Mouse (Mus musculus) hindbrain, embryonic 13.5 days (tissue): ENCODE data around the gene Mc1r. TPM values are rescaled to one million over a fixed set of nuclear protein-coding genes. Genes with fewer than 3 reads are reported as not detected.
"Not testable (repeated sequence)": the region's sequence is repeated elsewhere in the genome, so short reads cannot be mapped to it uniquely, and the experiment has no call there.

Source experiments
- ATAC-seq: fragments of 200-750 bp; cut with Nextera tagmentation; 2 replicates; pipeline ENCODE4 v1.8.0; 2017; ENCODE audit warnings: moderate TSS enrichment; ENCODE audit not compliant: low FRiP score
- H3K27ac ChIP-seq: fragments of 300-500 bp; sonication (generic); 2 replicates; pipeline ENCODE4 v1.5.1; 2015; ENCODE audit warnings: inconsistent platforms, mild to moderate bottlenecking, moderate library complexity
- H3K27me3 ChIP-seq: fragments of 300-500 bp; sonication (generic); 2 replicates; pipeline ENCODE4 v1.6.1; 2015; ENCODE audit warnings: mild to moderate bottlenecking, inconsistent platforms
- H3K36me3 ChIP-seq: fragments of 300-500 bp; sonication (generic); 2 replicates; pipeline ENCODE4 v1.6.1; 2015; ENCODE audit warnings: mild to moderate bottlenecking, inconsistent platforms
- H3K4me1 ChIP-seq: fragments of 300-500 bp; sonication (generic); replicated peaks from 2 replicates; pipeline ENCODE4 v1.6.1; 2015; ENCODE audit warnings: inconsistent platforms
- H3K4me2 ChIP-seq: fragments of 300-500 bp; sonication (generic); 2 replicates; pipeline ENCODE4 v1.6.1; 2015; ENCODE audit warnings: inconsistent platforms, mild to moderate bottlenecking, moderate library complexity
- H3K4me3 ChIP-seq: fragments of 300-500 bp; sonication (generic); 2 replicates; pipeline ENCODE4 v1.5.1; 2015; ENCODE audit warnings: mild to moderate bottlenecking, inconsistent platforms
- H3K9ac ChIP-seq: fragments of 300-500 bp; sonication (generic); 2 replicates; pipeline ENCODE4 v1.6.1; 2015; ENCODE audit warnings: mild to moderate bottlenecking, inconsistent platforms
- H3K9me3 ChIP-seq: fragments of 300-500 bp; sonication (generic); 2 replicates; pipeline ENCODE4 v1.6.1; 2016; ENCODE audit warnings: inconsistent platforms
- WGBS: fragments of 180-500 bp; shearing (Covaris S2); methylation state at CpG from one replicate; pipeline ENCODE4 v1.1.7; 2015; 5-methylcytosine and 5-hydroxymethylcytosine counted together
- polyA plus RNA-seq: library from polyadenylated mRNA; unstranded; fragments of >200 nt; fragmentation: Nextera tagmentation; extraction: Ambion mirVana; gene quantifications from 2 replicates; pipeline ENCODE4 v1.2.1, GENCODE M21; 2015

Gene Mc1r
- polyA plus RNA-seq, 1 experiment from 2014 or later = 0.17 TPM

- peaks cover 8% of the 10 kb centered on the region; the same call in 1 of the 2 replicates for H3K4me1 ChIP-seq
- 96% methylated on average over 27 of the region's 27 CpGs for WGBS
- H3K36me3 ChIP-seq = peaks cover 20% of the 10 kb centered on the region
- H3K9me3 ChIP-seq = peaks cover 43% of the 10 kb centered on the region
- no peak for ATAC-seq
- no peak overlapping the region for H3K4me3 ChIP-seq
- no peak overlapping the region for H3K27ac ChIP-seq
- no peak overlapping the region for H3K9ac ChIP-seq
- no peak overlapping the region for H3K4me2 ChIP-seq
- H3K27me3 ChIP-seq = no peaks in the 10 kb centered on the region
Observed at GRCm38 (mm10) chr8:123426511-123427509, 19.9 kb downstream of the Mc1r start.

DNA sequence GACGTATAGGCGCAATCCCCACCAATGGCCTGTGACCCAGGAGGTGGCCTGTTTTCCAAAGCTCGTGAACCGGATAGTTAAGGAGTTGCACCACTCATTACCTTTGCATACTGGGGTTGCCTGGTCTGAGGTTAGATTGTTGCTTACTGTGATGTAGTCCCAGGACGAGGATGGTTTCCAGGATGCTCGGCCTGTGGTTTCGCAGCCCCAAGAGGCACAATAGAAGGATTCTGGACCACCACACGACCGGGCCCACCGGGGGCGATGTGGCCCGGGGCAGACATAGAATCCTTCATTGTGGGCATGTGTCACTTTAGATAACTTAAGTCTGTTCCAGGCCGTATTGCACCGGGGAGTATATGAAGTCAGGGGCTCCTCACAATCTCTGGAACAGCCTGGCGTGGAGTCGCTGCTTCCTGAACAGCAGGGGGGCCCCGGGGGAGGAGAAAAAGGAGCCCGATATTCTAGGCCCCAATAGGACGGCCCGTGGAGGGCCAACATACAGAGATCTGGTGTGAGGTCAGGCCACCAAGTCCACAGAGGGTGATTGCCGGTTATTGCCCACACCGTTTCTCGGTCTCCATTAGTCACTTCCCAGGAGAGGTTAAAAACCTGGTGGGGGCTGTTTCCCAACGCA, 20.9 kb downstream of the Mc1r start:
- H3K27ac ChIP-seq = no peak overlapping the region
- H3K27me3 ChIP-seq = no peaks in the 10 kb centered on the region
- H3K4me1 ChIP-seq = peaks cover 1% of the 10 kb centered on the region; the same call in 1 of the 2 replicates
- no peak for ATAC-seq
- H3K9me3 ChIP-seq = peaks cover 53% of the 10 kb centered on the region
- H3K9ac ChIP-seq = no peak overlapping the region
- no peak overlapping the region for H3K4me2 ChIP-seq
- no peak overlapping the region for H3K4me3 ChIP-seq
- 96% methylated on average over 24 of the region's 24 CpGs for WGBS
- H3K36me3 ChIP-seq = peaks cover 11% of the 10 kb centered on the region

DNA sequence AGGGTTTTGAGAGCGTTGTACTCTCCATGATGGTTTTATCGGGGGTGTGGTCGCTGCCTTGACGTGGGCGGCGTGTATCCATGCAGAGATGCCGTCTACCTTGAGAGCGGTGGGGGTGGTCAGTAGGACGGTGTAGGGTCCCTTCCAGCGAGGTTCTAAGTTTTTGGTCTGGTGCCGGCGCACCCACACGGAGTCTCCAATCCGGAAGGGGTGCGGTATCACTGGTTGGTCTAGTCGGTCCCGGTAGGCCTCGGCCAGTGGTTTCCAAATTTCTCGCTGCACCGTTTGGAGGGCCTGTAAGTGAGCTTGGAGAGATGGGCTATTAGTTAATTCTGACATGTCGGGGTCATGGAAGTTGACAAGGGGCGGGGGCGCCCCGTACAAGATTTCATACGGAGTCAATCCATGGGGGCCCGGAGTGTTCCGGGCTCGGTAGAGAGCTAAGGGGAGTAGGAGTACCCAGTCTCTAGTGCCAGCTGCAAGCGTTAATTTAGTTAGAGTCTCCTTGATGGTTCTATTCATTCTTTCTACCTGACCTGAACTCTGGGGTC, 21.5 kb downstream of the Mc1r start:
- no peak overlapping the region for H3K4me3 ChIP-seq
- peaks cover 59% of the 10 kb centered on the region for H3K9me3 ChIP-seq

DNA sequence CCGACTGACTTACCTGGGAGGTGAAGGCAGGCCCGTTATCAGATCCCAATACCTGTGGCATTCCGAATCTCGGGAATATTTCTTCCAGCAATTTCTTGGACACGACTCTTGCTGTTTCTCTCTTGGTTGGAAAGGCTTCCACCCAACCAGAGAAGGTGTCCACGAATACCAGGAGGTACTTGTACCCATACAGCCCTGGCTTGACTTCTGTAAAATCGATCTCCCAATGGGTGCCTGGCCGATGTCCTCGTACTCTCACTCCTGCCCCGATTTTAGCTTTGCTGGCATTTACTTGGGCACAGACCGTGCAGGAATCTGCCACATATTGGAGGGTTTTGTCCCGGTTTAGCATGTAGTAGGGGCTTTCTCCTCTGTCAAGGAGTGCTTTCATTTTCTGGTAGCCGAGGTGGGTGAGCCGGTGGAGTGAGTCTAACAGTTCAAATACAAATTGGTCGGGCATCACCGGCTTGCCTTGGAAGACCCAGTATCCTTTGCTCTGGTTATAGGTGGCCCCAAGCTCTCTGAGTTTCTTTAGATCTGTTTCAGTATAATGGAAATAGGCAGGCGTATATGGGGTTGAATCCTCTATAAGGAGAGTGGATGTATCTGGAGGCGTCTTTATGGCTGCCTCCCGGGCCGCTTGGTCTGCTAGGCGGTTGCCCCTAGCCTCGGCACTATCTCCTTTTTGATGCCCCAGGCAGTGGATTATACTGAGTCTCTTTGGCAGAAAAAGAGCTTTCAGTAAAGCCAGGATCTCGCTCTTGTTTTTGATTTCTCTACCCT, 22.2 kb downstream of the Mc1r start:
- no peaks in the 10 kb centered on the region for H3K4me1 ChIP-seq
- no peak for ATAC-seq
- H3K36me3 ChIP-seq = peaks cover 5% of the 10 kb centered on the region; the same call in 1 of the 2 replicates
- H3K4me3 ChIP-seq = no peak overlapping the region
- no peak overlapping the region for H3K9ac ChIP-seq
- no peaks in the 10 kb centered on the region for H3K27me3 ChIP-seq
- peaks cover 62% of the 10 kb centered on the region for H3K9me3 ChIP-seq
- no peak overlapping the region for H3K27ac ChIP-seq
- H3K4me2 ChIP-seq = no peak overlapping the region
- WGBS = 95% methylated on average over 23 of the region's 23 CpGs

More for the DNA sequence above, 21.5 kb downstream of the Mc1r start:
- no peak overlapping the region for H3K27ac ChIP-seq
- no peak for ATAC-seq
- peaks cover 5% of the 10 kb centered on the region for H3K36me3 ChIP-seq
- 98% methylated on average over 29 of the region's 29 CpGs for WGBS
- no peaks in the 10 kb centered on the region for H3K27me3 ChIP-seq
- no peaks in the 10 kb centered on the region for H3K4me1 ChIP-seq
- H3K9ac ChIP-seq = no peak overlapping the region
- H3K4me2 ChIP-seq = no peak overlapping the region

GRCm38 (mm10) chr8:123429722-123430013, 22.8 kb downstream of the Mc1r start:
- H3K36me3 ChIP-seq, H3K4me2 ChIP-seq, H3K9ac ChIP-seq, H3K27ac ChIP-seq, H3K27me3 ChIP-seq, H3K4me1 ChIP-seq, ATAC-seq, H3K4me3 ChIP-seq: not testable (repeated sequence)
- WGBS = 97% methylated on average over 15 of the region's 15 CpGs
- peaks cover 64% of the 10 kb centered on the region for H3K9me3 ChIP-seq

- not testable (repeated sequence) for H3K27ac ChIP-seq, H3K27me3 ChIP-seq, H3K4me1 ChIP-seq, ATAC-seq, H3K4me2 ChIP-seq, H3K9ac ChIP-seq, H3K36me3 ChIP-seq, H3K4me3 ChIP-seq
- H3K9me3 ChIP-seq = peaks cover 64% of the 10 kb centered on the region
- WGBS = 95% methylated on average over 7 of the region's 8 CpGs
Observed at GRCm38 (mm10) chr8:123430936-123431335, 24.0 kb downstream of the Mc1r start.

DNA sequence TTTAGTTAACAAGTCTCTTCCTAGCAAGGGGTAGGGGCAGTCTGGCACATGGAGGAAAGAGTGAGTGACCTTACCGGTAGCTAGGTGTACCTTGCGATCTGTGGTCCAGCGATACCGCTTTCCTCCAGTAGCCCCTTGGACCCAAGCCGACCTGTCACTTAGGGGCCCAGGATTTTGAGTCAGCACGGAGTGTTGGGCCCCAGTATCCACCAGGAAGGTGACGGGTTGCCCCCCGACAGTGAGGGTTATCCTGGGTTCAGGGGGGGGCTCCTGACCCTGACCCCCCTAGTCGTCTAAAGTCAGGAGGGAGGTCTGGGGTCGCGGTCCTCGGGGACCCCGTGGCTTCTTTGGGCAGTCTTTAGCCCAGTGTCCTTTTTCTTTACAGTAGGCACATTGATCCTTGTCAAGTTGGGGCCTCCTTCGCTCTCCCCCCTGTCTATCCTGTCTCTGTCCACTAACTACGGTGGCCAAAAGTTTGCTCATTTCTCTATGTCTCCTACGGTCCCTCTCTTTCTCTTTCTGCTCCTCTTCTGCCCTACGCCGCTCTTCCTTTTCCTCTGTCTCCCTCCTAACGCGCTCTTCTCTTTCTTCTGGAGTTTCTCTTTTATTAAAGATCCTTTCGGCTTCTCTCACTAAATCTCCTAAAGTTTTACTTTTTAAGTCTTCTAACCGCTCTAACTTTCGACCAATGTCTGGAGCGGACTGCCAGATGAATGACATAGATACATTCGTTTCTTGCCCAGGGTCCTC, 24.9 kb downstream of the Mc1r start:
- Histone ChIP-seq H3K9me3 (peaks cover 59% of the 10 kb centered on the region), H3K27ac (no peak overlapping the region), H3K4me1 (no peaks in the 10 kb centered on the region), H3K36me3 (peaks cover 3% of the 10 kb centered on the region; the same call in 1 of the 2 replicates), H3K4me3 (no peak overlapping the region), H3K27me3 (no peaks in the 10 kb centered on the region), H3K9ac (no peak overlapping the region), H3K4me2 (no peak overlapping the region)
- WGBS = 98% methylated on average over 25 of the region's 25 CpGs
- no peak for ATAC-seq

DNA sequence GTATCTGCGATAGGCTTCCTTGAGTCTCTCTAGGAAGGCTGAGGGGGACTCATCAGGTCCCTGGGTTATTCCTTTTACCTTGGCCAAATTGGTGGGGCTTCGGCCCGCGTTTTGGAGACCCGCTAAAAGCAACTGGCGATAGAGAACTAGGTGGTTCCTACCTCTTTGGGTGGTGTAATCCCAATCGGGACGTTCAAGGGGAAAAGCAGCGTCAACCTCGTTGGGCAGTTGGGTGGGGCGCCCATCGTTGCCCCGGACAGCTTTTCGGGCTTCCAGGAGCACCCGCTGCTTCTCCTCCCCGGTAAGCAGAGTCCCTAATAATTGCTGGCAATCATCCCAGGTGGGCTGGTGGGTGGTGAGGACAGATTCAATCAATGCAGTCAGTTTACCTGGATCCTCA, 25.5 kb downstream of the Mc1r start:
- Histone ChIP-seq H3K4me3 (no peak overlapping the region), H3K27ac (no peak overlapping the region), H3K27me3 (no peaks in the 10 kb centered on the region), H3K36me3 (no peaks in the 10 kb centered on the region), H3K4me1 (no peaks in the 10 kb centered on the region), H3K4me2 (no peak overlapping the region), H3K9ac (no peak overlapping the region), H3K9me3 (peaks cover 53% of the 10 kb centered on the region)
- no peak for ATAC-seq
- WGBS = 97% methylated on average over 16 of the region's 16 CpGs

DNA sequence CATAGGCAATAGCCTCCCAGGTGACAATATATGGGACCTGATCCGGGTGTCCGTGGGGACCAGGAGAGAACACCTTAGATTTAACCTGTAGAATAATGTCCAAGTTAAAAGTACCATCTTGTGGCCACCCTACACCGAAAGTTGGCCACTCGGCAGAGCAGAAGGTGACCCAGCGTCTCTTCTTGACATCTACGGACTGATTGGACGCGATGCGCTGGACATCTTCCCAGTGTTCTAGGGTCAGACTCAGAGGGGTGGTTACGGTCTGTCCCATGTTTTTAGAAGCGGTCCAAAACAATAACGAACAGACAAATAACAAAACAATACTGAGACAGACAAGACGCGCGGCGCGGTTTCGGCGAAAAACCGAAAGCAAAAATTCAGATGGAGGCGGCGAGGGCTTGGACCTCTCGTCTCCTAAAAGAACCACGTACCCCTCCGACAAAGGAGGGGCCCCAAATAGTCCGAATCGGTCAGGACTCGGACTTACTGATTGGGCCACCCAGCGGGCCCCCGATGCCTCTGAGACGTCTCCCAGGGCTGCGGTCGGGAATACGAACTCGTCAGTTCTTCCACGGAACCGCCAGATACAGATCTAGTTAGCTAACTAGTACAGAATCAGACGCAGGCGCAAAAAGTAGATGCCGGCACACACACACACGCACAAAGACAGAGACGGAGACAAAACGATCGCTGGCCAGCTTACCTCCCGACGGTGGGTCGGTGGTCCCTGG, 26.5 kb downstream of the Mc1r start:
- H3K9me3 ChIP-seq = peaks cover 43% of the 10 kb centered on the region
- WGBS = 98% methylated on average over 47 of the region's 47 CpGs
- not testable (repeated sequence) for H3K27me3 ChIP-seq, H3K9ac ChIP-seq, H3K4me2 ChIP-seq, H3K36me3 ChIP-seq, H3K4me3 ChIP-seq, H3K27ac ChIP-seq, H3K4me1 ChIP-seq, ATAC-seq

GRCm38 (mm10) chr8:123441788-123442187, 34.9 kb downstream of the Mc1r start:
- H3K4me1 ChIP-seq = peaks cover 22% of the 10 kb centered on the region
- 98% methylated on average over 2 of the region's 2 CpGs for WGBS
- no peaks in the 10 kb centered on the region for H3K27me3 ChIP-seq
- H3K4me2 ChIP-seq = no peak overlapping the region
- peaks cover 11% of the 10 kb centered on the region; the same call in 1 of the 2 replicates for H3K36me3 ChIP-seq
- no peak overlapping the region for H3K27ac ChIP-seq
- H3K9me3 ChIP-seq = no peaks in the 10 kb centered on the region
- H3K9ac ChIP-seq = no peak overlapping the region
- no peak overlapping the region for H3K4me3 ChIP-seq
- no peak for ATAC-seq

DNA sequence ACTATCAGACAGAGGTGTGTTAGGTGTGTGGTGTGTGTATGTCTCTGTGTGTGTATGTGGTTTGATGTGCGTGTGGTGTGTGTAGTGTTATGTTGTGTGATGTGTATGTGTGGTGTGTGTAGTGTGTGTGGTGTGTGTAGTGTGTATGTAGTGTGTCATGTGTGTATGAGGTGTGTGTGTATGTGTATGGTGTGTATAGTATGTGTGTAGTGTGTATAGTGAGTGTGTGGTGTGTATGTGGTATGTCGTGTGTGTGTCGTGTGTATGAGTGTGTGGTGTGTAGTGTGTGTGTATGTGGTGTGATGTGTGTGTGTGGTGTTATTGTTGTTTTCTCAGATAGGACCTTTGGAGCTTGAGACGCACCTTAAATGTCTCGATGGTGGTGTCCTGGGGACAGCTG, 35.4 kb downstream of the Mc1r start:
- peaks cover 22% of the 10 kb centered on the region for H3K4me1 ChIP-seq
- H3K27ac ChIP-seq = peak overlapping the region; percentile 89; the same call in 1 of the 2 replicates
- 80% methylated on average over 5 of the region's 5 CpGs for WGBS
- peaks cover 15% of the 10 kb centered on the region; the same call in 1 of the 2 replicates for H3K36me3 ChIP-seq
- no peaks in the 10 kb centered on the region for H3K9me3 ChIP-seq
- no peaks in the 10 kb centered on the region for H3K27me3 ChIP-seq
- no peak overlapping the region for H3K4me3 ChIP-seq
- peak; percentile 51 for ATAC-seq
- H3K9ac ChIP-seq = no peak overlapping the region; the same call in 1 of the 2 replicates
- peak overlapping the region; percentile 72 for H3K4me2 ChIP-seq
